Mouse (Mus musculus): ENCODE measurements around the gene Olfr1048. TPM values are rescaled to one million over a fixed set of nuclear protein-coding genes. Genes with fewer than 3 reads are reported as not detected.

The Olfr1048 gene
- total RNA-seq (2023): not detected in 4 replicates

GRCm38 (mm10) chr2:86240189-86240588 lies at the start of gene Olfr1048:
Gene Olfr1048 (minus strand): TSS chr2:86240289.

GRCm38 (mm10) chr2:86278988-86279387 lies 38.9 kb upstream of the Olfr1048 start, which contains the start of gene Olfr1051:
Gene Olfr1051 (minus strand): TSS chr2:86279088.

GRCm38 (mm10) chr2:86258228-86258627 lies 18.1 kb upstream of the Olfr1048 start, which contains the start of gene Olfr1049:
Gene Olfr1049 (minus strand): TSS chr2:86258328.

GRCm38 (mm10) chr2:86231301-86231700 lies 8.8 kb downstream of the Olfr1048 start, which contains the start of gene Olfr1047:
Gene Olfr1047 (minus strand): TSS chr2:86231401.

GRCm38 (mm10) chr2:86219214-86219613 lies 20.9 kb downstream of the Olfr1048 start, which contains the start of gene Olfr1046:
Gene Olfr1046 (minus strand): TSS chr2:86219314.

GRCm38 (mm10) chr2:86202909-86203308 lies 37.2 kb downstream of the Olfr1048 start, which contains the start of gene Olfr1045:
Gene Olfr1045 (minus strand): TSS chr2:86203009.

GRCm38 (mm10) chr2:86185583-86185982 lies 54.5 kb downstream of the Olfr1048 start, which contains the start of gene Olfr52:
Gene Olfr52 (minus strand): TSS chr2:86185683.

Other genes with a start within 250 kb of the Olfr1048 start
- gene Olfr1031, start 250.0 kb downstream of the Olfr1048 start, total RNA-seq (2023): not detected in 4 replicates
- gene Olfr1032, start 234.7 kb downstream of the Olfr1048 start, total RNA-seq (2023): not detected in 4 replicates
- not detected in 4 replicates for gene Olfr1033, start 219.7 kb downstream of the Olfr1048 start, total RNA-seq (2023)
- not detected in 4 replicates for gene Olfr1034, start 194.4 kb downstream of the Olfr1048 start, total RNA-seq (2023)
- not detected in 4 replicates for gene Olfr1036, start 166.3 kb downstream of the Olfr1048 start, total RNA-seq (2023)
- gene Olfr1037, start 152.9 kb downstream of the Olfr1048 start, total RNA-seq (2023): not detected in 4 replicates
- gene Olfr1039, start 104.4 kb downstream of the Olfr1048 start, total RNA-seq (2023): not detected in 4 replicates
- gene Olfr1040, start 93.6 kb downstream of the Olfr1048 start, total RNA-seq (2023): not detected in 4 replicates
- not detected in 4 replicates for gene Olfr1042, start 78.5 kb downstream of the Olfr1048 start, total RNA-seq (2023)
- gene Olfr1043, start 72.8 kb downstream of the Olfr1048 start, total RNA-seq (2023): not detected in 4 replicates
- gene Olfr1044, start 62.5 kb downstream of the Olfr1048 start, total RNA-seq (2023): not detected in 4 replicates
- not detected in 4 replicates for gene Olfr52, start 54.6 kb downstream of the Olfr1048 start, total RNA-seq (2023)
- not detected in 4 replicates for gene Olfr1045, start 37.3 kb downstream of the Olfr1048 start, total RNA-seq (2023)
- not detected in 4 replicates for gene Olfr1046, start 21.0 kb downstream of the Olfr1048 start, total RNA-seq (2023)
- gene Olfr1047, start 8.9 kb downstream of the Olfr1048 start, total RNA-seq (2023): not detected in 4 replicates
- not detected in 4 replicates for gene Olfr1049, start 18.0 kb upstream of the Olfr1048 start, total RNA-seq (2023)
- gene Olfr1051, start 38.8 kb upstream of the Olfr1048 start, total RNA-seq (2023): not detected in 4 replicates
- not detected in 4 replicates for gene Olfr1052, start 52.2 kb upstream of the Olfr1048 start, total RNA-seq (2023)
- gene Olfr1053, start 75.0 kb upstream of the Olfr1048 start, total RNA-seq (2023): not detected in 4 replicates
- not detected in 4 replicates for gene Olfr1054, start 95.1 kb upstream of the Olfr1048 start, total RNA-seq (2023)
- not detected in 4 replicates for gene Olfr1055, start 110.0 kb upstream of the Olfr1048 start, total RNA-seq (2023)
- not detected in 4 replicates for gene Olfr1056, start 122.2 kb upstream of the Olfr1048 start, total RNA-seq (2023)
- gene Olfr1057, start 138.1 kb upstream of the Olfr1048 start, total RNA-seq (2023): not detected in 4 replicates
- not detected in 4 replicates for gene Olfr1058, start 148.3 kb upstream of the Olfr1048 start, total RNA-seq (2023)
- not detected in 4 replicates for gene Olfr1061, start 173.8 kb upstream of the Olfr1048 start, total RNA-seq (2023)
- not detected in 4 replicates for gene Olfr1062, start 186.5 kb upstream of the Olfr1048 start, total RNA-seq (2023)
- gene Olfr1065, start 210.3 kb upstream of the Olfr1048 start, total RNA-seq (2023): not detected in 4 replicates
- not detected in 4 replicates for gene Olfr1066, start 216.0 kb upstream of the Olfr1048 start, total RNA-seq (2023)
- not detected in 4 replicates for gene Olfr228, start 247.1 kb upstream of the Olfr1048 start, total RNA-seq (2023)

All from B cell, adult 62 days (primary cell).